Mouse (Mus musculus): Measurements from ENCODE around the gene Rnaset2a. TPM values are rescaled to one million over a fixed set of nuclear protein-coding genes. Genes with fewer than 3 reads are reported as not detected.
"Not testable (repeated sequence)": the region's sequence is repeated elsewhere in the genome, so short reads cannot be mapped to it uniquely, and the experiment has no call there.

Gene Rnaset2a
- polyA plus RNA-seq, 1 experiment from 2014 or later, result 45.0 TPM

DNA sequence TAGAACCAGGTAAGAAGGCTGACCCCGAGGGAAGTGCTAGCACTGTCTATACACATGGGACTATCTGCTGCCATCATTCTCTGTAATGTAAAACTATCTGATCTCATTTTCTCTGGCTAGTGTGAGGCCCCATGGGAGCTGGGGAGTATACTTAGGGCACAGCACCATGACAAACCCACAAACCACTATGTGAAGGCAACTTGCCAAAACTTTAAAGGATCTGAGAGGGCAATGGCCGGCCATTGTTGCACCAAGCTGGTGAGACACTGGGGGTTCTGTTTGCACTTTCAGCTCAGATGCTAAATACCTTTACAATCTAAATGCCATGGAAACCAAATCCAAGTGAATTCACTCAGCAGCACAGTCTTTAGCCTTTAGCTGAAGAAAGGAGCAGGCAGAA is 78.0 kb downstream of the Rnaset2a start:
- not testable (repeated sequence) for H3K27ac ChIP-seq; H3K36me3 ChIP-seq; H3K27me3 ChIP-seq; H3K4me3 ChIP-seq (replicated peaks); H3K9me3 ChIP-seq (replicated peaks); H3K9ac ChIP-seq; ATAC-seq (replicated peaks; ENCODE audit: low FRiP score); H3K4me2 ChIP-seq; H3K4me1 ChIP-seq
- WGBS, result 90% methylated on average over 2 of the region's 2 CpGs

Other genes starting within 250 kb of the Rnaset2a start
- gene Tagap, start 222.1 kb downstream of the Rnaset2a start, polyA plus RNA-seq (2015; fragmentation: Nextera tagmentation; extraction: Ambion mirVana), result 0.51 and 0.84 TPM in 2 replicates
- 52.0 and 61.3 TPM in 2 replicates for gene Rsph3a, start 202.5 kb downstream of the Rnaset2a start, polyA plus RNA-seq (2015; fragmentation: Nextera tagmentation; extraction: Ambion mirVana)
- gene Gm49673, start 309 bp downstream of the Rnaset2a start, polyA plus RNA-seq (2015; fragmentation: Nextera tagmentation; extraction: Ambion mirVana), result 0.26 and 0.57 TPM in 2 replicates
- gene Fgfr1op, start 17.4 kb upstream of the Rnaset2a start, polyA plus RNA-seq (2015; fragmentation: Nextera tagmentation; extraction: Ambion mirVana), result 38.7 and 42.0 TPM in 2 replicates
- not detected in 2 replicates for gene Ccr6, start 87.9 kb upstream of the Rnaset2a start, polyA plus RNA-seq (2015; fragmentation: Nextera tagmentation; extraction: Ambion mirVana)
- gene Mpc1, start 134.8 kb upstream of the Rnaset2a start, polyA plus RNA-seq (2015; fragmentation: Nextera tagmentation; extraction: Ambion mirVana), result 165 and 179 TPM in 2 replicates
- 77.8 and 81.4 TPM in 2 replicates for gene Sft2d1, start 163.0 kb upstream of the Rnaset2a start, polyA plus RNA-seq (2015; fragmentation: Nextera tagmentation; extraction: Ambion mirVana)
- 0.30 and 0.42 TPM in 2 replicates for gene Prr18, start 189.4 kb upstream of the Rnaset2a start, polyA plus RNA-seq (2015; fragmentation: Nextera tagmentation; extraction: Ambion mirVana)
- gene T2, start 207.9 kb upstream of the Rnaset2a start, polyA plus RNA-seq (2015; fragmentation: Nextera tagmentation; extraction: Ambion mirVana), result 0.26 and 0.66 TPM in 2 replicates